Mouse (Mus musculus) left cerebral cortex, adult 2 months (tissue): ENCODE data around the gene Emilin2. TPM values are rescaled to one million over a fixed set of nuclear protein-coding genes. Genes with fewer than 3 reads are reported as not detected.

ENCODE experiments used
- DNase-seq, 2 experiments: peaks; one replicate each; pipeline ENCODE4 v3.0.0; 2021 to 2022; ENCODE audit warnings: low spot score in 2 of 2, mixed read lengths in 1 of 2; ENCODE audit errors: extremely low spot score in 1 of 2
- H3K27ac ChIP-seq: fragments of 200-600 bp; 2 replicates; pipeline ENCODE4 v1.8.1; 2022
- H3K4me3 ChIP-seq: fragments of 200-600 bp; 2 replicates; pipeline ENCODE4 v1.8.1; 2022
- CTCF ChIP-seq: fragments of 200-600 bp; IDR thresholded peaks from 2 replicates; pipeline ENCODE4 v1.8.1; 2022; ENCODE audit warnings: antibody characterized with exemption, mild to moderate bottlenecking, moderate library complexity
- intact Hi-C: fragments of 180-260 bp; cut with DNase I; formaldehyde crosslinking; loops from one replicate; pipeline ENCODE4 v1.15.1; 2025
- total RNA-seq, 2 experiments: library from RNA; stranded (reverse); gene quantifications; 2 replicates each; pipeline ENCODE4 v1.2.3; 2021

Gene Emilin2
- total RNA-seq, 2 experiments from 2014 or later: 1.7 to 2.0 TPM

DNA sequence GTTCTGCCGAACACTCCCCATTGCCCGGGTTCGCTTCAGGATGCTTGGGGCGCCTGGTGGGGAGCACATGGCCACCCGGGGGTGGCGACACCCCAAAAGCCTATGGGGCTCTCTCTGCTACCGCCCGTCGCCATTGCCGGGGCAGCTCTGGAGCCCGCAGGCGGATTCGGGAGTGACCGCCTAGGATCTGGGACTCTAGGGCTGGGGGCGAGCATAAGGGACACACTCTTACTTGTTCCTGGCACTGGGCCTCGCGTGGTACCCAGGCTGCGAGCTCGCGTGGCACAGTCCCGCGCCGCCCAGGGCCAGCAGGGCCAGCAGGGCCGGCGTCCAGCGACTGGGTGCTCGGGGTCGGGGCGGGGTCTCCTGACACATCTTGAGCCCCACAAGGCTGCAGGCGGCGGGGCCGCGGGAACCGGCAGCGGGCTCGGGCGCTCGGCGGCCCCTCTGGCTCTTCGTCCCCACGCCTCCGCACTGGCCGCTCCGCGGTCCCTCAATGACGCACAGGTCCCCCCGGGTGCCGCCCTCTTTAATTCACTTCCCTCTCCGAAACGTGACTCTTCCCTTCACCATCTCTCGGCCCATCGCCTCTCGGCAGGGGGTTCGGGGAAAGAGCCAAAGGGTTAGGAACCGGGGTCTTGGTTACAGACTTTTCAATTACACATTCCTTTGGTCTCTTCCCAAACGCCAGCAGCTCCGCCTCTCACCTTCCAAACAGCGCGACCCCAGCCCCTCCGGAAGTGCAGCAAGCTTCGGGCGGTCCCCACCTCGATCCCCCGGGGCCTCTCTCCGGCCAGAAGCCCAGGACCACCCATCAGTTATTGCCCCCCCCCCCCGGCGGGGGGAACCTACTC, 1.1 kb downstream of the Emilin2 start:
- TF ChIP-seq CTCF: no peak
- intact Hi-C loops: no loop called here
- peak overlapping the region; percentile 46 for H3K4me3 ChIP-seq
- peak in 1 of 2 experiments; percentile 20 for DNase-seq
- H3K27ac ChIP-seq: no peak overlapping the region

DNA sequence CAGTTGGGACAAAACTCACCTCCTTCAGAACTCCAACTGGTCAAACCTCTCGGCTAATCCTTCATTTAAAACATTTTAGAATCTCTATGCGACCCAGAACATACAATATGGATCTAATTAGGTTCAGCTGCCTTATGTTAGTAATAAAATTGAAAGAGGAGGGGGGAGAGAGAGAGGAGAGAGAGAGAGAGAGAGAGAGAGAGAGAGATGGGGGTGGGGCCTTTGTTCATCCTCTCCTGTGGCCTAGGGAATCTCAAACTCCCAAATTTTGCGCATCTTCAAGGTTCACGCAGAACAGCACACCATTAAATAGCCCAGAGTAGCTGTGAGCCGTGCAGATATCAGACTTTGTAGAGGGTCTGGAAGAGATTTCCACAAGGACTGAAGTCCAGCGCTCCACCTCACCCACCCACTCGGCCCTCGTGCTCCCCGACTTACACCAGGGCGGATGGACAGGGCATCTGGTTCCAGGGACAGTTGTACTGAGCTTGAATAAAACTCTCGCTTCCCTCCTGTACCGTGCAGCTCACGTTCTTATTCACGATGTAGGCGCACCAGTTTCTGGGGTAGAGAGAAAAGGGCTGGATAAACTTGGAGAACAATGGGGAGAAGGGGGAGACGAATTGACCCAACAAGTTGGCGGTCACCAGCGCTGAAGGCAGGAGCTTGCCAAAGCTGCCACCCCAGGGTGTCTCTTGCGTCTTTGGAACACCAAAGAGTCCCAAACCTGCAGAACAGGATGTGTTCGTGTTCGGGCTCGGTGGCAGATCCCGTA, 1.9 kb downstream of the Emilin2 start:
- Histone ChIP-seq H3K27ac (no peak overlapping the region), H3K4me3 (peak overlapping the region; percentile 46)
- no peak for TF ChIP-seq CTCF
- intact Hi-C loops: loop anchor here (5.0 kb wide), 1 partner anchor 53 kb away; no protein-coding TSS in a partner anchor
- no peak for DNase-seq

DNA sequence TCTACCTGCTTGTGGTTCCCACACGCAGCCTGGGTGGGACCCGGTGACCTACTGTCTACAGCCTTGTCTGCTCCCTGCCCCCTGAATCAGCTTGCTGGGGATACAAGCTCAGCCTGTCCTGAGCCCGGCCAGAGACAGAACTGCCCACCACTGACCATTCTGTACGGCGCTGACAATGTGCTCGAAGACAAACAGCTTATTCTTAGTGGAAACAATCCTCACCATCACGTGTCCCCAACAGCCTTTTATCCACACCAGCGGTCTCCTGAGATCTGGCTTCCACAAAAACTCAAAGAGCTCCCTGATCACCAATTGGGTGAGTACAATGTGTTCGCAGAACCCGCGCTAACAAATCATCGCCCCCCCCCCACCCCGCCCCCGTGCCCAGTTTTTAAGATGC, 2.6 kb downstream of the Emilin2 start:
- no peak for DNase-seq
- intact Hi-C loops: loop anchor here (5.0 kb wide), 1 partner anchor 52 kb away; no protein-coding TSS in a partner anchor
- Histone ChIP-seq H3K27ac (no peak overlapping the region), H3K4me3 (no peak overlapping the region)
- TF ChIP-seq CTCF: no peak

DNA sequence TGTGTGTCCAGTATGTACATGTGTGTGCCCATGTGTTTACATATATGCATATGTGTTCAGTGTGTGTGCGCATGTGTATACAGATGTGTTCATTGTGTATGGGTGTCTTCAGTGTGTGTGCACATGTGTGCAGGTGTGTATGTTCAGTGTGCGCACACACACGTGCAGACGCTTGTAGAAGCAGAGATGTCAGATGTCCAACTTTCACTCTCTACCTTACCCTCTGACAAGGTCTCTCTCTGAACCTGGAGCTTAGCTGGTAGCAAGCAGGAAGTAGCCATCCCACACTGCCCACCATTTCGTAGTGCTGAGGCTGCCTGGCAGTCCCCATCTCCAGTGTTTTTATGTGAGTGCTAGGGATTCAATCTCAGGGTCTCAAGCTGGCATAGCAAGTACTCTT, 3.5 kb downstream of the Emilin2 start:
- no peak for TF ChIP-seq CTCF
- intact Hi-C loops: loop anchor here (5.0 kb wide), 1 partner anchor 51 kb away; no protein-coding TSS in a partner anchor
- H3K27ac ChIP-seq: no peak overlapping the region
- no peak for DNase-seq
- H3K4me3 ChIP-seq: no peak overlapping the region

DNA sequence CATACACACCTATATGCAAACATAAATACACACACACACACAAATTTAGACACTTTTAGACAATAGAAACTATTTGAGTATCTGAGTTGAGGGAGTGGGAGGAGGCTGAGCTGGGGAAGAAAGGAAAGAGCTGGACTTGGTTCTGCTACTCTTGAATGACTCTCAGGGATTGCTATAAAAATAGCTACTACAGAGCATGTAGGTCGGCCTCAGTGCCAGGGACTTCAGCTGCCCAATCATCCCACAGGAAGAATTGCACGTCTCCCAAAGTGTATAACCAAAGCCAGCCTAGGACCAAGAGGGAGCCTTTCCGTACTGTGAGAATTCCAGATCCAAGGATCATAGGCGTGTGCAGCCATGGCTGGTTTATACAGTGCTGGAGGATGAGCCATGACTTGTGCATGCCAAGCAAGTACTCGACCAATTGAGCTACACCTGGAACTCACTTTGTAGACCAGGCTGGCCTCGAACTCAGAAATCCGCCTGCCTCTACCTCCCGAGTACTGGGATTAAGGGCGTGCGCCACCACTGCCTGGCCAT, 4.5 kb downstream of the Emilin2 start:
- DNase-seq: no peak
- no peak for TF ChIP-seq CTCF
- H3K27ac ChIP-seq: no peak overlapping the region
- intact Hi-C loops: loop anchor here (5.0 kb wide), 1 partner anchor 50 kb away; no protein-coding TSS in a partner anchor
- no peak overlapping the region for H3K4me3 ChIP-seq

DNA sequence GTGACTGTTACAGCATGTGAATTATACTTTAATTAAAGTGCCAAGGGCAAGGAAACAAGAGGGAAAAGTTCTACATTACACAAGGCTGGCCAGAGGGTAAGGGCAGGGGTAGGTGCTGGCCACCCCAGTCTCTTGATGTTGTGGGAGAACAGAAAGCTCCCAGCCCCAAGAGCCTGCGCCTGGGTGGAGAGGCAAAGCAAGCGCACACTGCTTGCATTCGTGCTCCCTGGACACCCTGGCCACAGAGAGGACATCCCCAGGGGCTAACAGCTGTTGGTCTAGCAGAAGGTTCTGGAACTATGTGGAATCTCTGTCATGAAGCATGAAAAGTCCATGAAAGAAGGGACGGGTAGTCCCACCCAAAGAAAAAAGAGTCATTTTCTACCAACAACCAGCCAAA, 5.1 kb downstream of the Emilin2 start:
- no peak overlapping the region for H3K4me3 ChIP-seq
- TF ChIP-seq CTCF: no peak
- no peak for DNase-seq
- intact Hi-C loops: loop anchor here (5.0 kb wide), 1 partner anchor 49 kb away; no protein-coding TSS in a partner anchor
- H3K27ac ChIP-seq: no peak overlapping the region

DNA sequence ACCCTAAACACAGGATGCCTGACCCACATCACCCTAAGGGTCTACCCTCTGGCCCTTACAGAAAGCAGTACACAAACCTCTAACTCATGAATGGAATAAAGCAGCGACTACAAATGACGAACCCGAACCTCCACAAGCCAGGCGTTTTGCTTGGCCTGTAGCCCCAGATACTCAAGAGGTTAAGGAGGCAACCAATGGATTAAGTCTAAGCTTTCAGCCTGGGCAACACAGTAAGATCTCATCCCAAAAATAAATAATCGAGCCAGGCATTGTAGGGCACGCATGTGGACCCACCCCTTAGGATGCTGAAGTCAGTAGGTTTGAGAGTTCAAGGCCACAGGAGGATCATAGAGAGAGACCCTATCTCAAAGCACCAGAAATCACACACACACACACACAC, 5.7 kb downstream of the Emilin2 start:
- Histone ChIP-seq H3K4me3 (no peak overlapping the region), H3K27ac (no peak overlapping the region)
- no peak for TF ChIP-seq CTCF
- DNase-seq: no peak
- intact Hi-C loops: loop anchor here (5.0 kb wide), 1 partner anchor 49 kb away; no protein-coding TSS in a partner anchor

DNA sequence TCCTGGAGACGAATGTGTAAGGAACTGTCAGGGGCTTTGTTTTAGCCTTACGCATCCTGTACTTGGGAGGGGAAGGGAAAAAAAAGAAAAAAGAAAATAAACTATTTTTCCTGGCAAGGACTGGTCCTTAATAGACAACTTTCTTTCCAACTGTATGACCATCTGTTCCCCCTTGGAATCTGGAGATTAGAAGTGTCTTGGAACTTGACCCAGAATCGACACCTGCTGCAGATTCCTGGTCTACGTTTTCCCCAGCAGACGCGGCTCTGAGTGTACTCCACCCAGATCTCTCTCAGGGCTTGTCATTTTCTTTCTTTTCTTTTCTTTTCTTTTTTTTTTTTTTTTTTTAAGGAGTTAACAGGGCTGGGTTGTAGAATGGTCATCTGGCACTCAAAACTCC, 8.3 kb downstream of the Emilin2 start:
- TF ChIP-seq CTCF: no peak
- H3K27ac ChIP-seq: no peak overlapping the region
- intact Hi-C loops: no loop called here
- no peak for DNase-seq
- no peak overlapping the region for H3K4me3 ChIP-seq

DNA sequence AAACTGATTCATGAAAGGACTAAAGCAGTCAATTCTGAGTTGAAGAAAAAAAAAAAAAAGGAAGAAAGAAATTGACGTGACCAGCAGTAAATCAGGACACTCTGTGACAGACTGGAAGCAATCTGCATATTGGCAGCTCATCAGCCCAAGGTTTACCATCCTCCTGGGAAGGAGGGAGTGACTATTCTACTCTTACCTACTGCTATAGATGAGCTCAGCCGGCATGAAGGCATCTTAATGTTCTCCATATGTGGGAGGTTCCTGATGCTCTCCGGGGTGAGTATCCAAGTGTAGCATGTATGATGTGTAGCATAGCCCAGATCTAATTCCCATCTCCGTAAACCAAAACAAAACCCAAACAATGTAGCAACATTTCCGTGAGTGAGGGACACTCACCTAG, 10.4 kb downstream of the Emilin2 start:
- intact Hi-C loops: no loop called here
- TF ChIP-seq CTCF: no peak
- Histone ChIP-seq H3K4me3 (no peak overlapping the region), H3K27ac (no peak overlapping the region)
- no peak for DNase-seq

DNA sequence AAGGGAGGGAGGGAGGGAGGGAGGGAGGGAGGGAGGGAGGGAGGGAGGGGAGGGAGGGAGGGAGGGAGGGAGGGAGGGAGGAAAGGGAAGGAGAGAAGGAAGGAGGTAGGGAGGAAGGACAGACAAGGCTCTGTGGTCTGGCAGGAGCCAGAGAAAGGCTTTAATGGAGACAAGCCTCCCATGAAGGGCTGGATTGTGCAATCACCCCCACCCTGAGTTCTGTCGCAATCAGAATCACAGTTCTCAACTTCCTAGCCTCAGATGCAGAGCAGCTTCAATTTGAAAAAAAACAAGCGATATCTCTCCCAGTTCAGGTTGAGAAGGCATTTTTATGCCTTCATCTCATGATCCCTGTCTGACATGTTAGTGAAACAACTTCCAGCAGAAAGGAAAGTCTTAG, 11.4 kb downstream of the Emilin2 start:
- intact Hi-C loops: no loop called here
- TF ChIP-seq CTCF: no peak
- no peak for DNase-seq
- no peak overlapping the region for H3K27ac ChIP-seq
- H3K4me3 ChIP-seq: no peak overlapping the region

DNA sequence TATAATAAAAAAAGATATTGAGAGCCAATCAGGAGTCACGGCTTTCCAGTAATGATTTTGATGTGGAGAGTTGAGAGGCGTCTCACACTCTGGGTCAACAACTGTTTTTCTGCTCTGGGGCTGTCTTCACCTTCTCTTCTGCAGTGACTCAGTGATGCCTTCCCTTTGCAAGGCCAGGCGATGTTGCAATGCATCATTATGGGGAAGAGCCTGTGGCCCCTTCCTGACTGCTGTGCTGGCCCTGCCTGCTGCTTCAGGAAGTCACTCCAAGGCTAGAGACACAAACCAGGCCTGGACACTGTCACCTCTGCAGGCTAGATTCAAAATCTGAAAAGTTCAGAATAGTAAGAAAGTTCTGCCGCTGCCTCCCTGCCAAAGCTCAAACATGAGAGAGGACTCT, 11.9 kb downstream of the Emilin2 start:
- intact Hi-C loops: no loop called here
- no peak for DNase-seq
- no peak for TF ChIP-seq CTCF
- Histone ChIP-seq H3K4me3 (no peak overlapping the region), H3K27ac (no peak overlapping the region)

DNA sequence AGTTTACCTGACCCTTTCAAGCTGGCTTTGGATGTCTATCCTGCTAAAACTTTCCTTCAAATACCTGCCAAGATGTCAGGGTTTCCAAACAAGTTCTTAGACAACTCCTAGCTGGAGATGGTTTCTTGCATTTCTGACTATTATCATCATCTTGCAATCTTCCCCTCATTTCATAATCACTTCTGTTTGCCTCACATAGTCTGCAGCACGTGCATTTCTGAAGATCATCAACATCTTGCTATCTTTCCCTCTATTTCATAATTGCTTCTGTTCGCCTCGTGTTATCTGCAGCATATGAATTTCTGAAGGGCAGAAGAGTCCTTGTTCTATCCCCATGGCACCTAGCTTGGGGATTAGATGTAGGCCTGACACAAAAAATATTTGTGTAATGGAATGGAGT, 17.2 kb downstream of the Emilin2 start:
- Histone ChIP-seq H3K27ac (no peak overlapping the region), H3K4me3 (no peak overlapping the region)
- no peak for TF ChIP-seq CTCF
- DNase-seq: no peak
- intact Hi-C loops: no loop called here
